Mouse (Mus musculus): ENCODE measurements at regions not wholly inside any gene's neighbourhood (a gene's known extent, or its start where the extent isn't known, plus 50 kb on each side); places are given as distances from the start of the nearest gene placed in this dataset.

- DNase-seq (ENCODE audit: low spot score in 2 of 2): no peak
These were observed 175.4 kb downstream of the Cct6b start for GRCm38 (mm10) chr11:82588744-82589143.

- peak; percentile 50 to 74 for DNase-seq (ENCODE audit: low spot score in 2 of 2)
These were observed 184.2 kb downstream of the Cct6b start for GRCm38 (mm10) chr11:82579841-82580415.

GRCm38 (mm10) chr11:82576019-82576418 is 187.3 kb downstream of the Tmem132e start:
- no peak for DNase-seq (ENCODE audit: low spot score in 2 of 2)

GRCm38 (mm10) chr11:82573126-82573525 is 184.4 kb downstream of the Tmem132e start:
- DNase-seq (ENCODE audit: low spot score in 2 of 2): no peak

- DNase-seq (ENCODE audit: low spot score in 2 of 2): no peak
These were observed 182.8 kb downstream of the Tmem132e start for GRCm38 (mm10) chr11:82571525-82571924.

GRCm38 (mm10) chr11:82569819-82570218 is 181.1 kb downstream of the Tmem132e start:
- DNase-seq (ENCODE audit: low spot score in 2 of 2): no peak

GRCm38 (mm10) chr11:82568219-82568676 is 179.5 kb downstream of the Tmem132e start:
- DNase-seq (ENCODE audit: low spot score in 2 of 2): peak in 1 of 2 experiments; percentile 83

GRCm38 (mm10) chr11:82567014-82567685 is 178.4 kb downstream of the Tmem132e start:
- no peak for DNase-seq (ENCODE audit: low spot score in 2 of 2)

- DNase-seq (ENCODE audit: low spot score in 2 of 2): no peak
These were observed 177.4 kb downstream of the Tmem132e start for GRCm38 (mm10) chr11:82566092-82566491.

- no peak for DNase-seq (ENCODE audit: low spot score in 2 of 2)
These were observed 175.5 kb downstream of the Tmem132e start for GRCm38 (mm10) chr11:82564181-82564580.

- no peak for DNase-seq (ENCODE audit: low spot score in 2 of 2)
These were observed 153.3 kb downstream of the Tmem132e start for GRCm38 (mm10) chr11:82542028-82542427.

GRCm38 (mm10) chr11:82541376-82541775 is 152.7 kb downstream of the Tmem132e start:
- no peak for DNase-seq (ENCODE audit: low spot score in 2 of 2)

GRCm38 (mm10) chr11:82537931-82538330 is 149.2 kb downstream of the Tmem132e start:
- no peak for DNase-seq (ENCODE audit: low spot score in 2 of 2)

GRCm38 (mm10) chr11:82523200-82523802 is 134.6 kb downstream of the Tmem132e start:
- no peak for DNase-seq (ENCODE audit: low spot score in 2 of 2)

GRCm38 (mm10) chr11:82521383-82521782 is 132.7 kb downstream of the Tmem132e start:
- DNase-seq (ENCODE audit: low spot score in 2 of 2): peak; percentile 71 to 90

- no peak for DNase-seq (ENCODE audit: low spot score in 2 of 2)
These were observed 130.0 kb downstream of the Tmem132e start for GRCm38 (mm10) chr11:82518691-82519090.

- no peak for DNase-seq (ENCODE audit: low spot score in 2 of 2)
These were observed 125.9 kb downstream of the Tmem132e start for GRCm38 (mm10) chr11:82514526-82515144.

- no peak for DNase-seq (ENCODE audit: low spot score in 2 of 2)
These were observed 119.9 kb downstream of the Tmem132e start for GRCm38 (mm10) chr11:82508564-82508963.
